Mouse (Mus musculus) thymus, postnatal 4 days (tissue): ENCODE results near the gene Rhbdd3.
"Not testable (repeated sequence)": the region's sequence is repeated elsewhere in the genome, so short reads cannot be mapped to it uniquely, and the experiment has no call there.

ENCODE experiments used
- DNase-seq: peaks from one replicate; pipeline ENCODE4 v3.0.0; 2021

The Rhbdd3 gene

GRCm38 (mm10) chr11:5065056-5065821, 33.5 kb upstream of the Rhbdd3 start, which contains the start of gene Gas2l1:
Gene Gas2l1, minus strand, starts transcription at chr11:5065327.
- DNase-seq = peak; percentile 69

- no peak for DNase-seq
Observed at GRCm38 (mm10) chr11:5067063-5067462, 31.7 kb upstream of the Rhbdd3 start.

GRCm38 (mm10) chr11:5068126-5068971, 30.4 kb upstream of the Rhbdd3 start:
- no peak for DNase-seq

- DNase-seq = peak; percentile 52
Observed at GRCm38 (mm10) chr11:5074882-5075281, 23.8 kb upstream of the Rhbdd3 start.

GRCm38 (mm10) chr11:5075760-5076159, 23.0 kb upstream of the Rhbdd3 start:
- no peak for DNase-seq

- not testable (repeated sequence) for DNase-seq
Observed at GRCm38 (mm10) chr11:5076843-5077242, 21.9 kb upstream of the Rhbdd3 start.

GRCm38 (mm10) chr11:5089147-5089546, 9.6 kb upstream of the Rhbdd3 start:
- DNase-seq = no peak

GRCm38 (mm10) chr11:5091706-5092105, 7.0 kb upstream of the Rhbdd3 start:
- DNase-seq = no peak

- DNase-seq = no peak
Observed at GRCm38 (mm10) chr11:5095877-5096276, 2.8 kb upstream of the Rhbdd3 start.

- DNase-seq = no peak
Observed at GRCm38 (mm10) chr11:5096480-5097020, 2.2 kb upstream of the Rhbdd3 start.

GRCm38 (mm10) chr11:5098035-5098735, 541 bp upstream of the Rhbdd3 start:
- DNase-seq = peak; percentile 52

GRCm38 (mm10) chr11:5099576-5100183, 954 bp downstream of the Rhbdd3 start:
- peak; percentile 78 for DNase-seq

GRCm38 (mm10) chr11:5100283-5100682, 1.6 kb downstream of the Rhbdd3 start:
- no peak for DNase-seq

- no peak for DNase-seq
Observed at GRCm38 (mm10) chr11:5100801-5101200, 2.1 kb downstream of the Rhbdd3 start.

- no peak for DNase-seq
Observed at GRCm38 (mm10) chr11:5101641-5102040, 2.9 kb downstream of the Rhbdd3 start.

GRCm38 (mm10) chr11:5102384-5102783, 3.7 kb downstream of the Rhbdd3 start:
- no peak for DNase-seq

- no peak for DNase-seq
Observed at GRCm38 (mm10) chr11:5103986-5104509, 5.3 kb downstream of the Rhbdd3 start.

- DNase-seq = no peak
Observed at GRCm38 (mm10) chr11:5109441-5109840, 10.7 kb downstream of the Rhbdd3 start.

GRCm38 (mm10) chr11:5113645-5114044, 14.9 kb downstream of the Rhbdd3 start:
- no peak for DNase-seq

- peak; percentile 98 for DNase-seq
Observed at GRCm38 (mm10) chr11:5114931-5115581, 16.3 kb downstream of the Rhbdd3 start.

- DNase-seq = no peak
Observed at GRCm38 (mm10) chr11:5125713-5126112, 27.0 kb downstream of the Rhbdd3 start.

- no peak for DNase-seq
Observed at GRCm38 (mm10) chr11:5129035-5129480, 30.3 kb downstream of the Rhbdd3 start.
